Mouse (Mus musculus) kidney, adult 2 months (tissue): Measurements from ENCODE around the gene Fancd2.

Experiments used
- CTCF ChIP-seq: fragments of 200-500 bp; conservative IDR thresholded peaks from 2 replicates; pipeline ENCODE4 v1.5.1; 2011; ENCODE audit warnings: low read depth, mild to moderate bottlenecking, control low read depth, low read length, moderate library complexity, mixed read lengths; ENCODE audit not compliant: insufficient read depth, insufficient read length
- POLR2A ChIP-seq: fragments of 200-500 bp; IDR thresholded peaks from one replicate; pipeline ENCODE4 v1.6.1; 2011; ENCODE audit warnings: low read depth, low read length, control low read depth

DNA sequence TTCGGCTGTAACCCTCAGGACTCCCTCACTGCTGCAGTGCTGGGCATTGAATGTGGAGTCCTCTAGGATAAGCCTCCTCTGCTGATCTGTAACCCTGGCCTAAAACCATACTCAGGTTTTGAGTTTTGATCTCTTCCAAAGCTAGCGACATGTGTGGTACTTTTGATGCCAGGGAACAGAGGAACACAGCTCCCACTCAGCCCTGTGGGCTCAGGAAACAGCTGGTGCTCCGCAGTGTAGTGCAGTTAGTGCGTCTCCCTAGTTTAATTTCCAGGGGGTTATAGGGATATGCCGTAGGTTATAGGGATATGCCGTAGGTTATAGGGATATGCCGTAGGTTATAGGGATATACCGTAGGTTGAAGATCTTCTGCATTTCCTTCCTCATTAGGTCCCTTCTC is 83.5 kb downstream of the Fancd2 start:
- TF ChIP-seq POLR2A: no peak
- TF ChIP-seq CTCF: no peak
